Mouse (Mus musculus): ENCODE results near the gene Uck1.

DNA sequence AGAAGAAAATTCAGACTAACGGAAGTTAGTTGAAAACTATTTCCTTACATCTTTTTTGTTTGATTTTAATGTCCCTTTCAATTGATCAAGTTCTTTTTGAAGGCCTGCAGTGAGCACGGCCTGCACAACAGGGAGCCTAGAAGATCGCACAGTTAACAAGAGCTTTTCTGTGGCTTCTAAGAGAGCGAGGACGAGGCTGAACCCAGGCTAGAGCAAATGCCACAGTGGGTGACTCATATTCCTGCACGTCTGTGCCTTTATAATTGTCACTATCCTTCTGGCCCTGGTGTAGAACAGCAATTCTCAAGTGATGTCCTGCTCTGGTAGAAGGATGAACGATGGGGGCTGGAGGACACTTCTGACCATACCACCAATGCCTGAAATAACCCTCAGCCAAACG, 42.3 kb downstream of the Uck1 start:
- no peak for TF ChIP-seq CTCF (IDR thresholded peaks at IDR 0.05)
- TF ChIP-seq EP300 (IDR thresholded peaks at IDR 0.05): no peak

All from lung, postnatal 0 days (tissue).